Mouse (Mus musculus) CD4-positive helper T cell, adult 2 months (primary cell): ENCODE results near the gene Ppid.

Source experiments
- DNase-seq: peaks from one replicate; pipeline ENCODE4 v3.0.0-alpha.2; 2012; ENCODE audit warnings: low read depth, missing footprints, low spot score

Gene Ppid

DNA sequence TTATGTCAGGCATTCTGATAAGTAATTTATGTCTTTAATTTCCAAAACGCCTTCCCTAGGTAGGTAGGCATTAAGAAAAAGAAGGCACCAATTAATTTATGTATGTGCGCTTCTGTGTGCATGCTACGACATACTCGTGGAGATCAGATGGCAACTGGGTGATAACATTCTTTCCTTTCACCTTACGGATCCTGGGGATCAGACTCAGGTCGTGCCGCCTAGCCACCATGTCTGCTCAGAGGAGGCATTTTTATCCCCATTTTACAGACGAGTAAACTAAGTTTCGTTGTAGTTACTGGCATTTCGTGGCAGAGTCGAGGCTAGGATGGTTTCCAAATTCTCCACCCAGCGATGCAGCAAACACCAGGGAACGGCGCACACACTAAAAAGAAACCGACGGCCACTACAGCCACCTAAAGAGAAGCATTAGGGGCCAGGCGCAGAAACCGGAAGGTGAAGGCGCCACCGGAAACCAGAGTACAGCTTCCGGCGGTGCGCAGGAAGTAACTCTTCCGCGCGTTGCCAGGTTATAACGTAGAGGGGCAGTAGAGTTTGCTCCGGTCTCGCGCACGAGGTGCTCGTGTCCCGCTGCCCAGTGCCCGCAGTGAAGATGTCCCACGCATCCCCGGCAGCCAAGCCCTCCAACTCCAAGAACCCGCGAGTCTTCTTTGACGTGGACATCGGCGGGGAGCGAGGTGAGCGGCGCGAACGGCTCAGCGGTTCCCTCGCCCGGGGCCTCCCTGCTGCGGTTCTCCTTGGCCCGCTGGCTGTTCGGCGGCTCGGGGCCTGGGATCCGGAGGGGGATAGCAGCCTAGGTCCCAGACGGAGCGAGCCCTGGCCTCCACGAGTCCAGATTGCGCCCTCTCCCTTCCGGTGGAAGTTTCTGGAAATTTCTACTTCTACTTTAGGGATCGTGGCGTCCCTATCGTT, at the start of gene Ppid:
TSS of gene Ppid (plus strand) at position 480 of the 930 bp plus-strand sequence.
- peak; percentile 90 for DNase-seq

DNA sequence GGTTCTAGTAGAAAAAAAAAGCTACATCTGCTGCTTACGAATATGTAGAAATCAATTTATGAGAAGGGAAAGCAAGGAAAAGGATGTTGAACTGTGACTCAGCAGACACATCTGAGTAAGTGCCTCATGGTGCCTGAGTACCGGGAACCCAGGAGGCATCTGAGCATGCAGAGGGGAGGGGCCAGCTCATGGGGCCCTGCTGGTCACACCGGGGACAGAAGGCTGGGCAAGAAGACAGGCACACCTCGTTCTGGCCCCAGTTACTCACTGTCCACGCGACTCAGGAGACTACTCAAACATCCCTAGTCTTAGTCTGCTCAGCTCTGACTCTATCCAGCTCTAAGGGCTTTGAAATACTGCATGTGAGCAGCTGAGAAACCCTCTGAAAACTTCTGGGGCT, 48.6 kb upstream of the Ppid start:
- DNase-seq, result no peak

DNA sequence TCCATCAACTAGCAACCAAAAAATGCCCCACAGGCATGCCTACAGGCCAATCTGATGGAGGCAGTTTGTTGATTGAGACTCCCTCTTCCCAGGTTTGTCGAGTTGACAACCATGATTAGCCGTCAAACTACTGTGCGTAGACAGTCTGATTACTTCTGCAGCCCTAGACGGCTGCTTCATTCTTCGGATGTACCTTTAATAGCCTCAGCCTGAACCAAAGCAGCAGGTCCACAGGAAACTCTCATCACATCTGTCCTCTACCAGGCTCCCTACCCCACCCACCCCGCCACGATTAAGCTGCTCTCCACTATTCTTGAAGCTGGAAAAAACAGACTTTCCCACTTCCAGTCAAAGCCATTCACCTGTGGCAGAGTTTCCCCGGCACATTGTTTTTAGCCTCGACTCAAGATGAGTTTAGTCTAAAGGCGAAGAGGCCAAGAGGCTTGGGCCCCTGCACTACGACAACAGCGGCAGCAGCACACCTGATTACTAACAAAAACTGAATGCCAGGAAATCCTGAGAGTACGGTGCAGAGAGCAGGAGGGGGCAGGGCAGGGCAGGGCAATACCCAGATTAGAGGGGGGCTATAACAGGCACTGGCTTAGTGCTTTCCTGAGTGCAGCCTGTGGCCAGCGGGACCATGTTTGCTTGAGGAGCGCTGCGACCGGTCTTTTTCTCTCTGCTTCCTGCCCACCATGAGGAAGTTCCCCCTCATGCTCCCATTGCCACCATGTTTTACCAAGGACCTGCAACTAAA, 42.3 kb upstream of the Ppid start:
- DNase-seq, result no peak

DNA sequence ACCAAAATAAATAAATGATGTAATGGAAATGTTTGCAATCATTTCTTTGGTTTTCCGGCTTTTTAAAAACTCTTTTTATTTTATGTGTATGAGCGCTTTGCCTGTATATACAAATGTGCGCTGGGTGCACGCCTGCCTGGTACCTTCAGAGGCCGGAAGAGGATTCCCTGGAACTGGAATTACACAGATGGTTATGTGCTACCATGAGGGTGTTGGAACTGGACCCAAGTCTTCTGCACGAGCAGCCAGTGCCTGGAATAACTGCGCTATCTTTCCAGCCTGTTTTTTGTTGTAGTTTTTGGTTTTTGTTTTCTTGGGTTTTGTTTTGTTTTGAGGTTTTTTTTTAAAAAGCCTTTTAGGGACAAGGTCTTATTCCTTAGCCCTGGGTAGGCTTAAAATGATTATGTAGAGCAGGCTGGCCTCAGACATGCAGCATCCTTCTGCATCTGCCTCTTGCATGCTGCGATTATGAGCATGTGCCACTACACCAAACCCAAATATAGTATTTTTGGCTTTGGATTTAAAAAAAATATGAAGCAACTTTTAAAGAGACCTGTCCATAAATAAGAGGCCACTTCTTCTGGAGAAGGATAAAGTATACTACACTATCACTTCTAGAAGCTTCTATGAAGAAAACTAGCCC, 41.3 kb upstream of the Ppid start:
- DNase-seq, result no peak

DNA sequence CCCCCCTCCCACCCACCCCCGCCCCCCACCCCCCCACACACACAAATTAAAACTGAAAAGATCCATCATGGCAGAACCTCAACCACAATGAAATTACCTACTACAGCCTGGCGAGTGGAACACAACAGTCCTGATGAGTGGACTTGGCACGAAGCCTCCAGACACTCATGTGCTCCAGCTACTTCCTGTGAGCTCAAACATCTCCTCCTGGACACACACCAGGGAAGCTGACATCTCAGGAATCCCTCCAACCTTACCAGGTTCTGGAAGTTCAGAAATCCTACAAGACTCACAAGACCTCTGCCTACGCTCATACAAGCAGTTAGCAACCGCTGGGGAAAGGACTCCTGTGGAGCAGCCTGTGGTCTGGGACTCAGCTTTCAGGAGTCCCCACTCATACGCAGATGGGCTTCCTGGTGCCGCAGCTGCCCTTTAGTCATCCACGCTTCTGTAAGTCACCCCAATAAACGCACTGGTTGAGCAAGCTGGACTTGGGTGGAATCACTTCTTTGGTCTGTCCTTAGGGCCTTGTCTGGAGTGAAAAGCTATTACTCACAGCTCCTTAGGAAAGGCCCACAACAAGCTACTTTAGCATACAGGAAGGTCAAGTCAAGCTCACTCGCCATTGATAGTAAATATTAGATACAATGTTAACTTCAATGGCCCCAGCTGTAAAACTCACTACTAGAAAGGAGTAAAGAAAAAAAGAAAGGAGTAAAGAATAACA, 39.2 kb upstream of the Ppid start:
- DNase-seq, result no peak

DNA sequence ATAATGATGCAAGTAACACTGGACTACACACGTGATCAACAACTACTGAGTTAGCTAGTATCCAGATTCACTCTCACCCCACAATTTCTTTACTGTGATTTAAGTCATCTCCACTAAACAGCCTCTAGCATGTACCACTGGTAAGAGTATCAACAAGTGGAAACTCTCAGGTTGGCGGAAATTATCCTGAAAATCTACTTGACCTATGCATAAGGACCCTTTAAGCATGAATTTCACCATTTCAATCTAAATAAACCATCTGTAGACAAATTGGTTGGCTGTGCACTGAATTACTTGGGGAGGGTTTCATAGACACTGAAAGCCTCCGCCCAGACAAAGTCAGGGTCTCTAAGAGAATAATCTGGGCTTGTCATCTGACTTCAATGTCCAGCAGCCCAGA, 37.4 kb upstream of the Ppid start:
- DNase-seq, result no peak

DNA sequence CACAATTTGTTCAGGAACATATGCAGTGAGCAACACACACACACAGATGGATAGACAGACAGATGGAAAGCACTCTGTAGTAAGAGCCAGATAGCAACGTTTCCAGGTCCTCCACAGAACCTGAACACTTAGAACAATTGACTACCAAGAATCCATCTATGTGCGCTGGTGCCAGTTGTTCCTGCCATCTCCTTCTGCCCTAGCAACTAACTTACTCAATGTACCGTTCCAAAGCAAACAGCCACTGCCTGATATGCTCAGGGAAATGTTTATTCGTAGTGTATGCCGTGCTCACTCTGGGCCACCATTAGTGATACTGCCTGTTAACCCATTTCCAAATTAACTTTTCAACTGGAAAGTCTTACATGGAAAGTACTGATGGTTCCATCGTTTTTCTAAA, 36.1 kb upstream of the Ppid start:
- no peak for DNase-seq

DNA sequence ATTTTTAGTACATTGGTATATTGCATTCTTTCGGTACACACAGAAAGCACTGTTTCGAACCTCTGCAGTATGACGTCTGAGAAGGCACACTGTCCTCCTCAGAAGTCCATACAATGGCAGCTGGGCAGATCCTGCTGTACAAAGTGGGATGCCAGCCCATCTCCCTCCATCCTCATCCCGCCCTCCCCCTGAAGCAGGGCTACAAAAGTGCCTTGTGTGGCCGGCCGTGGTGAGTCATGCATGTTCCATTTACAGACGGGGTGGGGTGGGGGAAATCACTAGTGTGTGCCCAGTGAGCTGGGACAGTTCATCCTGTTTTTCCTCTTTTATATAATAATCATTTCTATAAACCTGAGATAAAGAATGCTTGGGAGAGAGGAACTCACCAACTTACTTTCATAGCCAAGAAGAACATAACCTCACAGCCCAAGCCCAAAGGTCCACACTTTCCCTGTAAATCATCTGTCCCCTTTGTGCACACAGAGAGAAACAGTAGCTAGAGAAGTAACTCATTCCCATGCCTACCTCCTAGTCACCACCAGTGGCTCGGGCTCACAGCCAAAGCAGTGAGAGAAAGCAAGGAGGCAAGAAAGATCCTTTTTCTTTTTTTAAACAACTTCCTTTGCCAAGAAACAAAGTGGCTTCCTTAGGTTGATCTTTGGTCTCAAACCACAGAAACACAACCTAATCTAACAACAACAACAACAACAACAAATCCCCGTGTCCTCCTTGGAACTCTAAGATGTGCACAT, 31.9 kb upstream of the Ppid start:
- no peak for DNase-seq

DNA sequence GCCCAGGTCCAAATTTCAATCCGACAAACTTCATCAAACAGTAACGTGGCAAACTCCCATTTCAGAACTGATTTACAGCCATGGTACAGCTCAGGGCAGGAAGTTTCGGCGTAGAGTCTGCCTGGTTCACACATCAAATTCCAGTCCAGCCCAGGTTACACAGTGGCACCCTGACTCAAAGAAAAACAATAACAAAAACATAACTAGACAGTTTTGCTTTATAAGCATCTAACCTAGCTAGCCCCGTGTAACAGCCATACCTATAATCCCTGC, 31.4 kb upstream of the Ppid start:
- no peak for DNase-seq

DNA sequence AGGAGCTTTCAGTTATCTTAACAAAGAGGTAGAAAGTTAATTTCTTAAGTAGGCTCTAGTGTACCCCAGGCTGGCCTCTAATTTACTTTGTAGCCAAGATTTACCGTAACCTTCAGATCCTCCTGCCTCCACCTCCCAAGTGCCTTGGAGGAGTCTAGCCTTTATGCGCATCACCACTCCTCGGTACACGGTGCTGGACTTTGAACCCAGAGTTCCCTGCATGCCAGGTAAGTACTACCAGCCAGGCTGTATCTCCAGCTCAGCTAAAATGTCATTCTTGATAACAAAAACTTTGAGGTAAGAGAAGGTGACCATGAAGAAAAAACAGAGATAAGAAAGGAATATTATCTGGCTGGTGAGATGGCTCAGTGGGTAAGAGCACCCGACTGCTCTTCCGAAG, 30.6 kb upstream of the Ppid start:
- no peak for DNase-seq

DNA sequence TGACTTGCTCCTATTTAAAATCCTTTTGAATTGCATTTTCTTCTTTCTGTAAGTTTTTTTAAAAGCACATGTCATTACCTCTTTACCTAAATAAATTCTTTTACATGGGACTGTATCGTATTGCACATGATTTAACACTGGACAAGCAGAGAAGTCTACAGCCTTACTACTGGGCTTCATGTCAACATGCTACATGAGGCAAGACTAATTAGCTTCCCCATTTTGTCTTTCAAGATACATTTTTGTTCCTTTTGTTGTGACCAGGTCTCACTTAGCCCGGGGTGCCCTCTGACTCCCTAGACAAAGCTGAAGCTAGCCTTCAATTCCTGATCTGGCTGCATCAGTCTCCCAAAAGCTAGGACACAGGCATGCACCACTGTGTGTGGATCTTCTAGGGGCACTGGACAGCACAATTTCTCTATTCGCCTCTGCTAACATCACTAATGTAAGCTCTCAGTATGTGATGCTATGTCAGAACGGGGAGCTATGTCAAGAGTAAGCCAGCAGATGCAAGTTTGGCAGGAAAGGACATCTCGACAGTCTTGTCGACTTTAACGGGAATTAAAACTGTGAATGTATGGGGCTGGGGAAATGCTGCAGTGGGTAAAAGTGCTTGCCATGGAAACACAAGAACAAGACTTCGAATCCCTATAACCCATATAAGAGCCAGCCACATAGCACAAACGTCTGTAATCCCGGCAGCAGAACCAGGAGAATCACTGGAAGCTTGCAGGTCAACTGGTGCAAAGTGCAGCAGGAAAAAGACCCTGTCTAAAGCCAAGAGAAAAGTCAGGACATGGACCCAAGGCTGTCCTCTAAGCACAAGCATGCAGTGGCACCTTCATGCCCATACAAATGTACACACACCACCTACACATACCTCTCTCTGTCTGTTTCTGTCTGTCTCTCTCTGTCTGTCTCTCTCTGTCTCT, 29.1 kb upstream of the Ppid start:
- no peak for DNase-seq

DNA sequence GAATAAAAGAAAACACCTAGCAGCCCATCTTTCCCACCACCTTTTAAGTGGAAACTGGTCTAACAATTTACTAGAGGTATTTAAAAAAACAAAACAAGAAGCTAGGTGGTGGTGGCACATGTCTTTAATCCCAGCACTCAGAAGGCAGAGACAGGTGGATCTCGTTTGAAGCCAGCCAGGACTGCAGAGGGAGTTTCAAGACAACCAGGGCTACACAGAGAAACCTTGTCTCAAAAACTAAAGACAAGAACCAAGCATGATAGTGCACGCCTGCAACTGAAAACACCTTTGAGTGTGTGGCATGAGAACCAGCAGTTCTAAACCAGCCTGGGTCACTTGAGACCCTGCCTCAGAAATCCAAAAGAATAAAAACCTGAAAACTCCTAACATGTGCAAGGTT, 27.6 kb upstream of the Ppid start:
- no peak for DNase-seq

DNA sequence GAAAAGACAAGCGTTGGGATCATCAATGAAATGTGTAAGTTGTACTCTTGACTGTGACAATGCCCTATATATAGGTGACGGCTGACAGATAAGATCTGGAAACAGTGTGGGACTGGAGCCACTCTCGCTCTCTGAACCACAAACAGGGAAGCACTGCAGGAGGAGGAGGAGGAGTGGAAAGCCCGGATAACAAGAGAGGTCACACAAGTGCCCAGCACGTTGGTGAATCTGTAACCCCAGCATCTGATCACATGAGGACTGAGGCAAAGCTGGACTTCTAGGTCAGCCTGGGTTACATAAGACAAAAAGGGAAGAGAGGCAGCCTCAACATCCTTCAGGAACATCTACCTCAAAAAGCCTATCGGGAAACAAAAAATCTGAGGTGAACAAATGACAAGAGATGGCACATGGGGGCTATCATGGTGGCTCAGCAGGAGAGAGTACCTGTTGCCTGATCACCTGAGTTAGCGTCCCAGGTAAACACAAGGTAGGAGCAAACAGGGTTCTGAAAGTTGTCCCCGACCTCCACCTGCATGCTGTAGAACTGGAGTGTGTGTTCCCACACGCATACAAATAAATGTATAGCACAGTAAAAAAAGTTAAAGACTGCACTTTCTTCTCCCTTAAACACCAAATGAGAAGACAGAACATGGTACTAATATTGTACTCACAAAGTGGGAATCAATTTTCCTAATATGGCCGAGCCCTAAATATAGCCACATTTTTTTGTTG, 26.1 kb upstream of the Ppid start:
- DNase-seq, result no peak

DNA sequence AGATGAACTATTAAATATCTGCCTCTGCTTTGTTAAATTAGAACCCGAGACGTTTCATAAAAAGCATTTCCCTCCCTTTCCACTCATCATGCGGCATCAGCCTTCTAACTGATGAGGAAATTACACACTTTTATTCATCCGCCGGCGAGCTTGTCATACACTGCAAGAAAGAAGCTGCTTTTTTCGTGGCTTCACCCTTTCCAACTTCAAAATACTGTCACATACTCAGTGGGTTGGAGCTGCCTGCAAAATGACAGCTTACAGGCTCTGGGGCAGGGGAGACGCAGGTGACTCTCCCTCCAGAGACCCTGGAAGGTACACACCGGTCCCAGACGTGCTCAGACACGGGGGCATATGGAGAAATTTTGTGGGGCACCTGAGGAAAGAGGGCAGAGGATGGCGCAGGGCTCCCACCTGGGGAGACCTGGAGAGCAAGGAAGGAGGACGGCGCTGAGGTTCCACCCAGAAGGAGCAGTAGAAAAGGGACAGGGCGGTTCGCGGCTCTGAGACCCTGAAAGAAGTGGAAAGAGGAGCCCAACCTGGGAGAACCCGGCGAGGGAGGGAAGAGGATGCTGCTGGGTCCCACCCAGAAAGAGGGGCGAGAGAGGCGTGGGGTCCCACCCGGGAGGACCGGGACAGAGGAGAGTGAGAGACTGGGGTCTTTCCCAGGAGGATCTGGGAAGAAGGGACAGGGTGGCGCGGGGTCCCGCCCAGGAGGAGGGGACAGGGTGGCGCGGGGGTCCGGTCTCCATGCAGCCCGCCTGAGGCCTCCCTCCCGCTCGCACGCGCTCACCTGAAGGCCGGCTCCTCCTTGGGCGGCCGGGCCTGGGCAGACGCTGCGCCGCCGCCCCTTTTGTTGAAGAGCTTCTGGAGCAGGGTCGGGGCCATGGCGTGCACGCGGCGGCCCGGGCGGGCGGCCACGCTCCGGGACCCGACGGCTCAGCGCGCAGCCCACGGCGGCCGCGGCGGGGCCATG, 24.1 kb upstream of the Ppid start:
- peak; percentile 12 for DNase-seq

DNA sequence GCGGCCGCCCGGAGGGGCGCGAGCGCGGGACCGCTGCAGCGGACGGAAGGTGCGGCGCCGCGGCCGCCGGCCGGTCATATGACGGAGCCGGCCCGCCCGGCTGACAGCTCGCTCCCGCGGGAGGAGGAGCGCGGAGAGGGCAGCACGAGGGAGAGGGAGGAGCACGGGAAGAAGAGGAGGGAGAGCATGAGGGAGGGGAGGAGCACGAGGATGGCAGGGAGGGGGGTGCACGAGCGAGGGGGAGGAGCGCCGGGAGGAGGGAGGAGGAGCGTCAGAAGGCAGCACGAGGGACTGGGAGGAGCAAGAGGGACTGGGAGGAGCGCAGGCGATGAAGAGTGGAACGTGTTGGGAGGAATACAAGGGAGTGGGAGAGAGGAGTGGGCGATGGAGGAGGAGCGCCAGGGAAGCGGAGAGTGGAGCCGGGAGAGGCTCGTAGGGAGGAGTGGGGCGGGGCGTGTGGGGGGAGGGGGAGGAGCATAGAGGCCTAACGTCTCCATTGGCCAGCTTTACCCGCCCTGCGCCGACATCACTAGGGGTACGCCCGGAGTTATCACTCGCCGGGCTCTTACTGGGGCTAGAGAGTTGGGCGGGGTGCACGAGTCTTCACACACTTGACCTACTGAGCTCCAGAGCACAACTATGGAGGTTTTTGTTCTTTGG, 23.3 kb upstream of the Ppid start, which contains the start of gene Fnip2:
TSS of gene Fnip2 (minus strand) at position 94 of the 660 bp plus-strand sequence.
- peak; percentile 89 for DNase-seq

DNA sequence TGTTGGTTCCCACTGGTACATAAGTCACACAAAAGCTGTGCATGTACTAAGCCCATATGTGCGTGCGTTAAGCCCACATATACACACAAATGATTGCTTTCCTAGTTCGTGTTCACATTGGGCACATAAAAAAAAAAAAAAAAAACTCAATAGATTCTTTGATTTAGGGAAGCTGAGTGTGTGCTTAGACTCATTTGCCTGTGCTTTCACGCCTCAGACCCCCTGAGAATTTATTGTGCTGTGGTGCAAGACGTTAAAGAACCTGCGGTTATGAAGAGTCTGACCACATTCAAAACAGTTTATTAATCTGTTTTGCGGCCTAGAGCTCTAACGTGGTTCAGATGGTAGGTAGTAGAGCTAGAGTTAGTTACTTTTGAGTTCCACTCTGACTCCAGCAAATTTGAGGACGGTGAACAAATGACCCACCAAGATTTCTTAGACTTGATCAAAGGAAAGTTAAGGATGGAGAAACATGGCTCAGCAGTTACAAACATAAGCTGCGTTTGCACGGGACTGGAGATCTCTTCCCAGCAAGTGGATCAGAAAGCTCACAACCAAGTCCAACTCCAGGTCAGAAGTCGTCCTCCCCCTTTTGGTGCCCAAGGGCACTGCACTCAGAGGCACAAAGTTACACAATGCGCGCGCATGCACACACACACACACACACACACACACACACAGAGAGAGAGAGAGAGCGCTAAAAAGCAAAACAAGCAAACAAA, 22.4 kb upstream of the Ppid start:
- peak; percentile 14 for DNase-seq

DNA sequence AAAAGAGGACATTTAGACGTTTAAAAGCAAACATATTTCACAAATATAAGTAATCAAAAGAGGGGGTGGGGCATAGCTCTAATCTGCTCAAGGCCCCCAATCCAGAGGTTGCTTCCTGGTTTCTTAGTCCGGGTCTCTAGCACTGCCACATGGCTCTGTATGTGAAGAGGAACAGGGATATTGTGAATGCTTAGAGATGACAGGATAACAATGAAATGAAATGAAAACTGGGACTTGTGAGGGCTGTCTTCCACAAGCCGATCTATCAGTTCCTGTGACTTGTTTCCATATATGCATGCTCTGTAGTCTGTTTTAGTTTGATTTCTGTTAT, 21.8 kb upstream of the Ppid start:
- no peak for DNase-seq
